Mouse (Mus musculus): ENCODE data around the gene Olfr829. TPM values are rescaled to one million over a fixed set of nuclear protein-coding genes. Genes with fewer than 3 reads are reported as not detected.

Gene Olfr829
- not detected in 2 replicates for polyA plus RNA-seq (2012)

DNA sequence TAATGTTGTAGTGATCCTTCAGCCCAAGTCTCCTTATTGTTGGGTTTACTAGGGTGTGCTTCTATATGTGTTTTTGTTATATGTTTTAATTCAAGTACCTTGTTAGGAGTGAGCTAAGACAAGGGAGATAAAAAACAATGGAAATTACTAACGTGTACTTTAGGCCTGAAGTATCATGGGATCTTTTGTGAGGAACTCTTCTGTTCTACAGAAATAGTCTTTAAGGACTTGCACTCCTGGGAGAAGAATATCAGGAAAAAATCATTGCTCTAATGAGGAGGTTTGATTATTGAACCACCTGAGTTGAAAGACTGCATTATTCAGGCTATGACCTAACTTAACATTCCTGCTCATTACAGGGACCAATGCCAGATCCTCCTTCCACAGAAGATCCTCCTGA is at the start of gene Olfr829:
TSS of gene Olfr829 (plus strand) at position 301 of the 400 bp plus-strand sequence.

DNA sequence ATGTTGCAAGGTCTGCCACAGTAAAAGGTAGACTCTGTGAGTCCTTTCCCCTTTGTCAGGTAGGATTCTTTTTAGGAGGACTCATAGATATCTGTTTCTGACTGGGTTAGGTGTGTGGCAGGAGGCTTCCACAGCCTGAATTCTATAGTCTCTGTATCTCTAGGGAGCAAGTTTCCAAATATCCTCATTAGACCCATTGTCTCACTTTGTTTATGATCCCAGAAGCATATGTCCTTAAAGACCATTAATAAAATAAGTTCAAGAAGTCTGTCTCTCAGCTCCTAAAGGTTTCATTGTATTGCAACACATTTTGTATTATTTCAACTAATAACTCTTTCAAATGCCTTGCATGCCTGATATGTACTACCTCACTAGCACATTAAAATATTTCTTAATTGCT is 35.3 kb upstream of the Olfr829 start, which contains the start of gene Olfr828:
TSS of gene Olfr828 (minus strand) at position 101 of the 400 bp plus-strand sequence.

DNA sequence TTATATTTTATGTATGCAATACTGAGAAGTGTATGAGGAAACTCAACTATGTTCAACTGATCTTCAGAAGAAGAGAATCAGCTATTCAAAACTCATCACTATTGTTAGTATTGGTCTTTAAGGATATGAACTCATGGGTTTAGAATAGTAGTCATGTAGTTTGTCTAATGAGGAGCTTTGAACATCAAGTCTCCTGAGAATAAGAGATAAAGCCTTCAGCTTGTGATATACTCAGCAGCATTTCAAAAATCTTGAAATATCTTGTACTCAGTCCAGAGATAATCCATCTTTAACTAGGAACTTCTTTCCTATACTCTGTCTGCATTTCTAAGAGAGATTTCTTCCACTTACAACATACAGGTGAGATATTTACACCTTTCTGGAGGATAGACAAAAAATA is 19.7 kb downstream of the Olfr829 start, which contains the start of gene Olfr830:
TSS of gene Olfr830 (plus strand) at position 301 of the 400 bp plus-strand sequence.

Other genes with a start within 250 kb of the Olfr829 start
- gene Muc16, start 180.4 kb upstream of the Olfr829 start, polyA plus RNA-seq (2012) = not detected in 2 replicates
- not detected in 2 replicates for gene Olfr24, start 90.9 kb upstream of the Olfr829 start, polyA plus RNA-seq (2012)
- not detected in 2 replicates for gene Olfr828, start 35.4 kb upstream of the Olfr829 start, polyA plus RNA-seq (2012)
- not detected in 2 replicates for gene Olfr830, start 19.8 kb downstream of the Olfr829 start, polyA plus RNA-seq (2012)
- not detected in 2 replicates for gene Olfr832, start 82.2 kb downstream of the Olfr829 start, polyA plus RNA-seq (2012)
- not detected in 2 replicates for gene Olfr834, start 133.1 kb downstream of the Olfr829 start, polyA plus RNA-seq (2012)
- not detected in 2 replicates for gene Olfr835, start 177.8 kb downstream of the Olfr829 start, polyA plus RNA-seq (2012)

Measured in megakaryocyte-erythroid progenitor cell, adult 5 weeks (primary cell).